Mouse (Mus musculus) olfactory bulb, adult 2 months (tissue): Measurements from ENCODE around the gene Ncln. TPM values are rescaled to one million over a fixed set of nuclear protein-coding genes. Genes with fewer than 3 reads are reported as not detected.

ENCODE experiments used
- H3K27ac ChIP-seq: fragments of 200-500 bp; 2 replicates; pipeline ENCODE4 v1.5.1; 2012; ENCODE audit warnings: low read depth, low read length; ENCODE audit not compliant: insufficient read depth
- H3K4me1 ChIP-seq: fragments of 200-500 bp; 2 replicates; pipeline ENCODE4 v1.6.1; 2012; ENCODE audit warnings: low read length; ENCODE audit not compliant: control insufficient read depth, insufficient read depth
- H3K4me3 ChIP-seq: fragments of 200-500 bp; 2 replicates; pipeline ENCODE4 v1.5.1; 2012; ENCODE audit warnings: mild to moderate bottlenecking, low read depth, low read length, moderate library complexity; ENCODE audit not compliant: insufficient read depth
- CTCF ChIP-seq: fragments of 200-500 bp; IDR thresholded peaks from 2 replicates; pipeline ENCODE4 v1.5.1; 2012; ENCODE audit warnings: low read depth, mild to moderate bottlenecking, low read length, moderate library complexity; ENCODE audit not compliant: insufficient read depth
- POLR2A ChIP-seq: fragments of 200-500 bp; IDR thresholded peaks from 2 replicates; pipeline ENCODE4 v1.6.1; 2012; ENCODE audit warnings: mild to moderate bottlenecking, low read depth, low read length, moderate library complexity; ENCODE audit not compliant: insufficient read depth
- WGBS: fragments of 180-500 bp; shearing (Covaris S2); methylation state at CpG from one replicate; pipeline ENCODE4 v1.1.7; 2018; 5-methylcytosine and 5-hydroxymethylcytosine counted together
- polyA plus RNA-seq: library from polyadenylated mRNA; stranded (reverse); fragments of >200 nt; gene quantifications from 2 replicates; pipeline ENCODE4 v1.2.4, GENCODE M21; 2012; ENCODE audit warnings: low replicate concordance; ENCODE audit not compliant: missing spikeins, insufficient read depth, insufficient read length

The Ncln gene
- polyA plus RNA-seq, 1 experiment = not detected

GRCm38 (mm10) chr10:81537429-81537828 lies 41.2 kb upstream of the Ncln start:
- H3K4me3 ChIP-seq = no peak overlapping the region
- 93% methylated on average over 2 of the region's 2 CpGs for WGBS
- TF ChIP-seq POLR2A (no peak), CTCF (no peak)
- H3K27ac ChIP-seq = no peak overlapping the region
- H3K4me1 ChIP-seq = peaks cover 41% of the 10 kb centered on the region

- Histone ChIP-seq H3K27ac (no peak overlapping the region), H3K4me1 (peaks cover 34% of the 10 kb centered on the region), H3K4me3 (no peak overlapping the region)
- 77% methylated on average over 6 of the region's 6 CpGs for WGBS
- no peak for TF ChIP-seq CTCF
- TF ChIP-seq POLR2A = no peak
These were observed 40.5 kb upstream of the Ncln start for GRCm38 (mm10) chr10:81536734-81537133.

- H3K27ac ChIP-seq = no peak overlapping the region
- WGBS = 72% methylated on average over 16 of the region's 16 CpGs
- no peak overlapping the region for H3K4me3 ChIP-seq
- TF ChIP-seq CTCF = no peak
- no peak for TF ChIP-seq POLR2A
- peaks cover 20% of the 10 kb centered on the region for H3K4me1 ChIP-seq
These were observed 38.6 kb upstream of the Ncln start for GRCm38 (mm10) chr10:81534826-81535225.

GRCm38 (mm10) chr10:81526779-81527178 lies 30.6 kb upstream of the Ncln start:
- TF ChIP-seq POLR2A (no peak), CTCF (peak; percentile 71)
- Histone ChIP-seq H3K4me3 (no peak overlapping the region), H3K27ac (no peak overlapping the region), H3K4me1 (no peaks in the 10 kb centered on the region)
- WGBS = 16% methylated on average over 14 of the region's 14 CpGs

GRCm38 (mm10) chr10:81525017-81525694 lies 29.0 kb upstream of the Ncln start:
- Histone ChIP-seq H3K4me3 (no peak overlapping the region), H3K27ac (no peak overlapping the region), H3K4me1 (no peaks in the 10 kb centered on the region)
- TF ChIP-seq CTCF (no peak), POLR2A (no peak)
- 70% methylated on average over 12 of the region's 13 CpGs for WGBS

- no peak for TF ChIP-seq POLR2A
- no peak for TF ChIP-seq CTCF
- Histone ChIP-seq H3K4me3 (no peak within 1 kb of the TSS), H3K4me1 (no peaks in the 10 kb centered on the region), H3K27ac (no peak within 1 kb of the TSS)
- 48% methylated on average over 9 of the region's 9 CpGs for WGBS
These were observed 27.9 kb upstream of the Ncln start, which contains the start of gene Gna15 for GRCm38 (mm10) chr10:81524051-81524605. Gene Gna15, minus strand, starts transcription at chr10:81524225.

- no peak overlapping the region for H3K4me3 ChIP-seq
- TF ChIP-seq POLR2A (no peak), CTCF (no peak)
- 41% methylated on average over 19 of the region's 19 CpGs for WGBS
These were observed 27.4 kb upstream of the Ncln start for GRCm38 (mm10) chr10:81523570-81523969.

GRCm38 (mm10) chr10:81523142-81523541 lies 26.9 kb upstream of the Ncln start:
- TF ChIP-seq POLR2A (no peak), CTCF (no peak)
- no peak overlapping the region for H3K27ac ChIP-seq
- 75% methylated on average over 6 of the region's 6 CpGs for WGBS
- H3K4me3 ChIP-seq = no peak overlapping the region
- H3K4me1 ChIP-seq = no peaks in the 10 kb centered on the region

More at GRCm38 (mm10) chr10:81523570-81523969, 27.4 kb upstream of the Ncln start:
- H3K4me1 ChIP-seq = no peaks in the 10 kb centered on the region
- H3K27ac ChIP-seq = no peak overlapping the region

- no peak overlapping the region for H3K4me3 ChIP-seq
- no peak overlapping the region for H3K27ac ChIP-seq
- TF ChIP-seq POLR2A (no peak), CTCF (no peak)
- no peaks in the 10 kb centered on the region for H3K4me1 ChIP-seq
- 67% methylated on average over 3 of the region's 3 CpGs for WGBS
These were observed 23.8 kb upstream of the Ncln start for GRCm38 (mm10) chr10:81519978-81520365.
